Mouse (Mus musculus) neural tube, embryonic 12.5 days (tissue): ENCODE measurements around the gene Ank3. TPM values are rescaled to one million over a fixed set of nuclear protein-coding genes. Genes with fewer than 3 reads are reported as not detected.

Experiments
- ATAC-seq: fragments of 200-750 bp; cut with Nextera tagmentation; 2 replicates; pipeline ENCODE4 v1.8.0; 2017; ENCODE audit warnings: low read depth, mild to moderate bottlenecking, moderate TSS enrichment, moderate library complexity; ENCODE audit not compliant: low FRiP score
- H3K27ac ChIP-seq: fragments of 300-500 bp; sonication (generic); 2 replicates; pipeline ENCODE4 v1.5.1; 2016
- H3K27me3 ChIP-seq: fragments of 300-500 bp; sonication (generic); replicated peaks from 2 replicates; pipeline ENCODE4 v1.6.1; 2016; ENCODE audit warnings: mild to moderate bottlenecking
- H3K36me3 ChIP-seq: fragments of 300-500 bp; sonication (generic); 2 replicates; pipeline ENCODE4 v1.6.1; 2016; ENCODE audit warnings: mild to moderate bottlenecking
- H3K4me1 ChIP-seq: fragments of 300-500 bp; sonication (generic); 2 replicates; pipeline ENCODE4 v1.6.1; 2016
- H3K4me2 ChIP-seq: fragments of 300-500 bp; sonication (generic); replicated peaks from 2 replicates; pipeline ENCODE4 v1.6.1; 2016; ENCODE audit warnings: mild to moderate bottlenecking
- H3K4me3 ChIP-seq: fragments of 300-500 bp; sonication (generic); 2 replicates; pipeline ENCODE4 v1.5.1; 2016
- H3K9ac ChIP-seq: fragments of 300-500 bp; sonication (generic); 2 replicates; pipeline ENCODE4 v1.6.1; 2016; ENCODE audit warnings: mild to moderate bottlenecking
- H3K9me3 ChIP-seq: fragments of 300-500 bp; sonication (generic); 2 replicates; pipeline ENCODE4 v1.6.1; 2016; ENCODE audit warnings: mild to moderate bottlenecking
- WGBS: fragments of 180-500 bp; shearing (Covaris S2); methylation state at CpG from one replicate; pipeline ENCODE4 v1.1.7; 2016; 5-methylcytosine and 5-hydroxymethylcytosine counted together
- polyA plus RNA-seq: library from polyadenylated mRNA; unstranded; fragments of >200 nt; fragmentation: Nextera tagmentation; extraction: Ambion mirVana; gene quantifications from 2 replicates; pipeline ENCODE4 v1.2.1, GENCODE M21; 2016

The Ank3 gene
- polyA plus RNA-seq, 1 experiment from 2014 or later: 95.5 TPM

DNA sequence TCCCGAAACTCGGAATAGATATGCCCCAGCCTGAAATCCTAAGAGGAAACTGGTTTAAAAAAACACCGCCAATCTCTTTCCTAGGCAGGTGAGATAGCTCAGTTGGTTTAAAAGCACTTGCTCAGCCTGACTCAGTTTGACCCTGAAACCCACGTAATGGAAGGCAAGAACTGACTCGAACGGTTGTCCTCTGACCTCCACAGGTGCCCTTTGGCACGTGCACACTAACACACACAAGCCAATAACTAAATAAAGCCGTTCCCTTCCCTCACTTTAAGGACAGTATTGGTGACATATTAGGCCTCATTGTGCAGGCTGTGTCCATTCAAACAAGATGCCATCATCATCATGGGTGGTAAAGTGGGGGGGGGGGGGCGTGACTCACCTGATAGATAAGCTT is 528.4 kb downstream of the Ank3 start:
- no peak for ATAC-seq
- Histone ChIP-seq H3K4me3 (peak overlapping the region; percentile 13; the same call in 1 of the 2 replicates), H3K27me3 (no peaks in the 10 kb centered on the region), H3K9me3 (no peaks in the 10 kb centered on the region), H3K27ac (no peak overlapping the region), H3K9ac (no peak overlapping the region), H3K4me2 (peak overlapping the region; percentile 56), H3K36me3 (peaks cover 5% of the 10 kb centered on the region; the same call in 1 of the 2 replicates), H3K4me1 (peaks cover 45% of the 10 kb centered on the region)
- WGBS: 2% methylated on average over 9 of the region's 9 CpGs

DNA sequence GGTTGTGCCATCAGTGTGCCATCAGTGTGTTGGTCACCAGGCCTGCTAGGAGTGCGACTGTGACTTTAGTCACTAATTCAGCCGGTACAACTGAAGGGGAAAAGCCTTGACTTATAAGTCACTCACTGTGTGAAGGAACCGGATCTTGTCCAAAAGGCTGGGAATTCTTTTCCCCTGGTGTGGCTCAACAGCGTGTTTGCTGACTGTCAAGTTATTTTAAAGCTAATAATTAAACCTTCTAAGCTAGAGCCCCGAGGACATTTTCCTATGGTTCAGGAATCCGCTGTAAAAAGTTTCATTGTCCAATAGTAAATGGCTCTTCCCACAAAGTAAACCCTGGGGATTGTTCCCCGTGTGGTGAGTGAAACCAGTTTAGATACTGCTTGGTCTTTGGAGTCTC is 529.8 kb downstream of the Ank3 start:
- Histone ChIP-seq H3K4me1 (peaks cover 45% of the 10 kb centered on the region), H3K4me2 (0 out of 2 replicates have a peak overlapping the region, but pooled peaks have one; percentile 3), H3K27ac (no peak overlapping the region), H3K36me3 (peaks cover 17% of the 10 kb centered on the region), H3K9me3 (no peaks in the 10 kb centered on the region), H3K4me3 (no peak overlapping the region), H3K9ac (no peak overlapping the region), H3K27me3 (no peaks in the 10 kb centered on the region)
- WGBS: 34% methylated on average over 7 of the region's 7 CpGs
- no peak for ATAC-seq

DNA sequence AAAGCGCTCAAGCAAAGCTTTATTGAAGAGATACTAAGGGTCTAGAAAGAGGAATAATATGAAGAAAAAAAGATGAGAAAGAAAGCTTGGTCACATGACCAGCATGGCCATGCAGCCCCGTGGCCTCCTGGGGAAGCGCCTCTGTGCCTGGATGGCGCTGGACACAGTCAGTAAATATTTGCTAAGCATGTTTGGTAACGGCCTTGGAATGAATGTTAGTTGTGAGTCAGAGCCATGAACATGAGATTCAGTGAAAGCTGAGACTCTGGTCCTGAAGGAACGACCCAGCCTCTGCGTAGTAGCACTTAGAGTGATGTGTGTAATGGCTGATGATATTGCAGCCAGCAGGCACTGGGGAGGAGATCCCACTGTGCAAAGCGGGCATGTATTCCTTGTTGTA is 531.9 kb downstream of the Ank3 start:
- Histone ChIP-seq H3K4me3 (no peak overlapping the region), H3K27me3 (no peaks in the 10 kb centered on the region), H3K9me3 (no peaks in the 10 kb centered on the region), H3K4me1 (peaks cover 28% of the 10 kb centered on the region), H3K4me2 (no peak overlapping the region), H3K27ac (no peak overlapping the region), H3K36me3 (peaks cover 28% of the 10 kb centered on the region), H3K9ac (no peak overlapping the region)
- 93% methylated on average over 8 of the region's 8 CpGs for WGBS
- ATAC-seq: no peak

DNA sequence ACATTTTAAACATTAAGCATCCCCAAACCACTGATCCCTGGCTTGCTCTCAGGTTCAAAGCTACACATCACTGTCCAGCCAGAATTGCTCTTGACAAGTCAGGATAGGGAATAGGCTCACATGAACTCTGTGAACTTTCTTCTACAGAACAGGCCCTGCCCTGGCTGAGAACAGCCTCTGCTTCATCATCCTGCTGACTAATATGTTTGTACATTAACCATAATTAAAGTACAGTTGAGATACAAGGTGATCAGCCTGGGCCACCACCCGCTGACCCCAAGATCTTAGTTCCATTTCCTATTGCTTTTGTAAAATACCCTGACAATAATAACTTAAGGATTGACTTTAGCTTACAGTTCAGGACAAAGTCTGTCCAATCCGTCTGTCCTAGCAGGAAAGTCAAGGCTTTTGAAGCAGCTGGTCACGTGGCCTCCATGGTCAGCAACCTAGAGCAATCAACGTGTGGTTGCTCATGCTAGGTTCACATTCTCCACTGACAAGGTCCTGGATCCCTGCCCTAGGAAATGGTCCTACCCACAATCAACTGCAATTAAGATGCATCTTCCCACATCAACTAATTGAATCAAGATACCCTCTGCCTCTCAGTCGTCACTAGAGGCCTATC is 538.0 kb downstream of the Ank3 start:
- WGBS: 94% methylated on average over 5 of the region's 5 CpGs
- Histone ChIP-seq H3K36me3 (peaks cover 36% of the 10 kb centered on the region), H3K27me3 (no peaks in the 10 kb centered on the region), H3K27ac (no peak overlapping the region), H3K9ac (no peak overlapping the region), H3K9me3 (no peaks in the 10 kb centered on the region), H3K4me3 (no peak overlapping the region), H3K4me2 (no peak overlapping the region), H3K4me1 (no peaks in the 10 kb centered on the region)
- ATAC-seq: no peak

DNA sequence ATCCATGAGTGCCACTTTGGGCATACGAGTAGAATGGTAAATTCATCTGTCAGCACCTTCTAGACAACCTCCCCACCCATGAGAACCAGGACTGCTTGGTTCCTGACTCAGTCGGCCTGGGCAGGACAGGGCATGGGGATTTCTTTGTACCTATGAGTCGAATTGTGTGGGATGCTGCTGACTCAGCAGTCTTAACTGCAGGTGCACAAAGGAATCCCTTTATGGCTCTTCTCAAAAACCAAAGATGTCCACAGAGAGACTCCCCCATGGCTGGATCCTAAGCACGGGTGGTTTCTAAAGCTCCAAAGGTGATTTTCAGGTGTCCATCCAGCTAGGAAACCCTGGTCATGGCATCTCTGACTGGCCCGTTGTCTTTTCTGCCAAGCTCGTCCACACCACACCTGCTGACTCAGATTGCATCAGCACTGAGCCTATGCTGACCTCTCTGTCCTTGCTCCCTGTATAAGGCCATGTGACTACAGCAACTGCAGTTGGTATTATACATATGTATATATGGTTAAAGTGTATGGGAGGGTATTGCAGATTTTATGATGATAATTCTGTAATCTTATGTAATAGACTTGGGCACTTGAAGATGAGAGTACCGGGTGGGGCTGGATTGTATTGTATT is 538.8 kb downstream of the Ank3 start:
- Histone ChIP-seq H3K9me3 (no peaks in the 10 kb centered on the region), H3K36me3 (peaks cover 34% of the 10 kb centered on the region)
- 93% methylated on average over 7 of the region's 7 CpGs for WGBS

DNA sequence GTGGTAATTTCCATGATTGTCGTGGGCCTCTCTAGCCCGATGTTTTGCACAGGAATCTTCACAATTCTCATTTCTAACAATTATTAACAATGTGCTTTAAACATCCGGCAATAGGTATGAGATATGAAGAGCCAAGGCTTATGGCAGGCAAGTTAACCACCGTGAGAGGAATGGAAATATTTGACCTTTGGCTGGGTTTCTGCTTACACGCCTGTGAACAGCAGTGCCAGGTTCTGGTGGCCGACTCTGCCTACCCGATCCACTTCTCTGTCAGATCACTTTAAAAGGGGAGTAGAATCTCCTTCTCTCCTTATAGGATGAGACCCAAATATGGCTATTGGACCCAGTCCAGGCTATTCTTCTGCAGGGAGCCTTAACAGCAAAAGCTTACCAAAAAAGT is 540.6 kb downstream of the Ank3 start:
- peaks cover 17% of the 10 kb centered on the region for H3K36me3 ChIP-seq
- WGBS: 94% methylated on average over 7 of the region's 7 CpGs
- H3K4me3 ChIP-seq: no peak overlapping the region
- no peak overlapping the region for H3K4me2 ChIP-seq
- H3K27me3 ChIP-seq: no peaks in the 10 kb centered on the region
- no peak for ATAC-seq
- H3K9me3 ChIP-seq: no peaks in the 10 kb centered on the region
- H3K27ac ChIP-seq: no peak overlapping the region
- H3K9ac ChIP-seq: no peak overlapping the region
- H3K4me1 ChIP-seq: 0 out of 2 replicates have a peak, but pooled peaks cover 7% of the 10 kb centered on the region

More for the DNA sequence above, 538.8 kb downstream of the Ank3 start:
- Histone ChIP-seq H3K4me3 (no peak overlapping the region), H3K9ac (no peak overlapping the region), H3K4me2 (no peak overlapping the region), H3K4me1 (no peaks in the 10 kb centered on the region), H3K27me3 (no peaks in the 10 kb centered on the region), H3K27ac (no peak overlapping the region)
- ATAC-seq: no peak

DNA sequence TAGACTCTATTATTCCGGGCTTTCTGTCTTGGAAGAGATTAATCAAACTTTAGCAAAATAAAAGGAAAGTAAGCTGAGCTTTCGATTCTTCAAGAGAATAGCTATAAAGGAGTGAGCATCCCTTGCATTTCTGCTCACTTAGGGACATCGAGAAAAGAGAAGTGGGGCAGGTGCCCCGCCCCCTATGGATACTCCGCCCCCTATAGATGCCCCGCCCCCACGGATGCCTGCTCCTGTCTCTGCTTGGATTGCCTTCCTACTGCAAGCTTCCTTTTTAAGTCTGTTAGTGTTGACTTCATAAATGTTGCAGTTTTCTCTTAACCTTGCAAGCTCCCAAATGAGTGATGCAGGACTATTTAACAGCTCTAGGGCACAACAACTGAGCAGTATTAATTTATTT is 541.4 kb downstream of the Ank3 start:
- no peak for ATAC-seq
- Histone ChIP-seq H3K9me3 (no peaks in the 10 kb centered on the region), H3K27ac (no peak overlapping the region), H3K4me1 (0 out of 2 replicates have a peak, but pooled peaks cover 7% of the 10 kb centered on the region), H3K36me3 (0 out of 2 replicates have a peak, but pooled peaks cover 12% of the 10 kb centered on the region), H3K9ac (no peak overlapping the region), H3K4me3 (no peak overlapping the region), H3K27me3 (no peaks in the 10 kb centered on the region), H3K4me2 (no peak overlapping the region)
- 65% methylated on average over 7 of the region's 7 CpGs for WGBS

DNA sequence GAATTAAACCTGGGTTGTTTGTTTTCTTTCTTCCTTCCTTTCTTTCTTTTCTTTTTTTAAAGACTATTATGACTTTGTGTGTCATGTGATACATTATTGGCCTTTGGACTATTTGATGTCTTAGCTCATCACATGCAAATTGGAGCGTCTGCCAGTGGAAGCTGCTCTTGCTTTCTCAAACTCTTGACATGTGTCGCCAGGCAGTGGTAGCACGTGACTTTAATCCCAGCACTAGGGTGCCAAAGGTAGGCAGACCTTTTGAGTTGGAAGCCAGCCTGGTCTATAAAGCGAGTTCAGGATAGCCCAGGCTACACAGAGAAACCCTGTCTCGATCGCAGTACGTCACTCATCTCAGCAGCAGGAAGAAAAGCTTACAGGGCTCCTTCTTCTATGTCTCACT is 542.4 kb downstream of the Ank3 start:
- H3K4me3 ChIP-seq: no peak overlapping the region
- H3K27ac ChIP-seq: no peak overlapping the region
- 0 out of 2 replicates have a peak, but pooled peaks cover 12% of the 10 kb centered on the region for H3K36me3 ChIP-seq
- peaks cover 14% of the 10 kb centered on the region; the same call in 1 of the 2 replicates for H3K4me1 ChIP-seq
- no peaks in the 10 kb centered on the region for H3K9me3 ChIP-seq
- H3K4me2 ChIP-seq: no peak overlapping the region
- H3K27me3 ChIP-seq: no peaks in the 10 kb centered on the region
- 94% methylated on average over 7 of the region's 7 CpGs for WGBS
- no peak overlapping the region for H3K9ac ChIP-seq
- no peak for ATAC-seq

DNA sequence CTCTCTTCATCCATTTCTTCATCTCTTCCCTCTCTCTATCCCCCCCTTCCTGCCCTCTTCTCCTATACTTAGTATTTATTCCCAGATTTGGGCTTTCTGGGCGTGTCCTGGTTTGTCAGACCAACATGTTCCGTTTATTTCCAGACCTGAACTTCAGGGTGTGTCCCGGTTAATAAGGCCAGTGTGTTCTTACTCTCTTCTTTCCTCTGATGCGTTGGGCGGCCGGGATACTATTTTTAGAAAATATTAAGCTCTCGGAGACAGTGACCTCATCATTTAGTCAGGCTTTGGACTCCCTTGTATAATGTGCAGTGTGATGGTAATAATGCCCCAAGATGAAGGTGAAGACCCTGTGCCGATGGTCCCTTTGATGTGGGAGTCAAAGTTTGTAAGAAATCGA is 546.3 kb downstream of the Ank3 start:
- H3K27me3 ChIP-seq: no peaks in the 10 kb centered on the region
- no peak for ATAC-seq
- peaks cover 14% of the 10 kb centered on the region; the same call in 1 of the 2 replicates for H3K4me1 ChIP-seq
- no peaks in the 10 kb centered on the region for H3K9me3 ChIP-seq
- H3K27ac ChIP-seq: no peak overlapping the region
- no peak overlapping the region for H3K9ac ChIP-seq
- no peaks in the 10 kb centered on the region for H3K36me3 ChIP-seq
- 86% methylated on average over 9 of the region's 9 CpGs for WGBS
- no peak overlapping the region for H3K4me2 ChIP-seq
- no peak overlapping the region for H3K4me3 ChIP-seq

DNA sequence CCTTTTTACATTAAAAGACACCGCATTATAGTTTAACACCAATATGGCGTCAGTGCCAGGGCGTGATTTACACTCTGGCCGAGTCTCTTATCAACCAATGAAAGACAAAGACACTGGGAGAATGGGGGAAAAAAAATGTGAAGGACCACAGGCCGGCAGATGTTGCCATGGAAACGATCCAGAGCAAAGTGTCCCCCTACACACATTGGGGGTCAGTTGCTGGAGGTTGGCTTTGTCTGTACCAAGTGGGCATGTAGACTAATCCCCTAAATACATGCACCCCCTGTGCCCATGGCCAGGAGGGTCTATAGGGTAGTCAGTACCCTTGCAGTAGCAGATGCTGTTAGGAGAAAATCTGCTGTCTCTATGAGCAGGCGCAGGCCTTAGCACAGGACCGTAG is 547.3 kb downstream of the Ank3 start:
- WGBS: 49% methylated on average over 8 of the region's 8 CpGs
- ATAC-seq: peak; percentile 61; the same call in 1 of the 2 replicates

DNA sequence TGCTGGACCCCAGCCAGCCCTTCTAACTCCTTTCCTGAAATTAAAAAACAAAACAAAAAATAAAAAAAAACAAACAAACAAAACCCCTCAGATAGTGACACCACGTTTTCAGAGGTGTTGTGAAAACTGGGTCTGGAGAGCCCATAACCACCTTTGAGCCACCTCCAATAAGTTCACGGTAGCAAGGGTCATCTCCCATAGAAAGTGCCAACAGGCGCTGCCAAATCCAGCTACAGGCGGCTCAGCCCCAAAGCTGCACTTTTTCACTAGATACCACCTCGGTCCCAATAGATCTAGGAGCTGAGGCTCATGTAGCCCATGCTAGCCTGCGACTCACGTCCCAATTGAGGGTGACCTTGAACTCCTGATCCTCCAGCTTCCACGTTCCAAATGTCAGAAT is 547.7 kb downstream of the Ank3 start:
- Histone ChIP-seq H3K9ac (no peak overlapping the region), H3K36me3 (no peaks in the 10 kb centered on the region), H3K27ac (no peak overlapping the region; the same call in 1 of the 2 replicates), H3K4me3 (no peak overlapping the region), H3K9me3 (no peaks in the 10 kb centered on the region), H3K27me3 (no peaks in the 10 kb centered on the region), H3K4me2 (no peak overlapping the region), H3K4me1 (peaks cover 14% of the 10 kb centered on the region; the same call in 1 of the 2 replicates)
- ATAC-seq: no peak; the same call in 1 of the 2 replicates
- WGBS: 89% methylated on average over 8 of the region's 8 CpGs

More for the DNA sequence above, 547.3 kb downstream of the Ank3 start:
- Histone ChIP-seq H3K36me3 (no peaks in the 10 kb centered on the region), H3K27me3 (no peaks in the 10 kb centered on the region), H3K4me2 (no peak overlapping the region), H3K4me3 (no peak overlapping the region), H3K4me1 (peaks cover 14% of the 10 kb centered on the region; the same call in 1 of the 2 replicates), H3K27ac (no peak overlapping the region; the same call in 1 of the 2 replicates), H3K9me3 (no peaks in the 10 kb centered on the region), H3K9ac (no peak overlapping the region)

DNA sequence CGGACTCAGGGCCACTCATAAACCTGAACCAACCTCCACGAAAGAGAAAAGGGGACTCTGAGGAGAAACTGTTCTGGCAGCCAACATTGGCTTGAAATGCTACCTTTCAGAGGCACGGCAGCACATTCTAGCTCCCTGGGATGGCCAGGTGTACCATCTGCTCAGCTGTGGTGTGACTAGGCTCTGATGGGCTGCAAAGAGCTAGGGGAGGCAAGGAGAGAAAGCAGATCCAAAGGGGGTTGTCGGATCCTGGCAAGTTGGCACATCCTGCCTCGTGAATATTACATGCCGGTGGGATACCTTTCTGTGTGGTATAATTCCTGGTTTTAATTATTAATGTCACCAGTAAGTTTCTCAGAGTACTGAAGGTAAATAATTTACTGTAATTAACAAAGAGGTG is 548.5 kb downstream of the Ank3 start:
- 89% methylated on average over 6 of the region's 6 CpGs for WGBS
- Histone ChIP-seq H3K36me3 (no peaks in the 10 kb centered on the region), H3K4me1 (peaks cover 14% of the 10 kb centered on the region; the same call in 1 of the 2 replicates), H3K27me3 (no peaks in the 10 kb centered on the region), H3K9me3 (no peaks in the 10 kb centered on the region), H3K4me2 (no peak overlapping the region), H3K27ac (no peak overlapping the region), H3K4me3 (no peak overlapping the region), H3K9ac (no peak overlapping the region)
- ATAC-seq: no peak
